Mouse (Mus musculus) neural tube, embryonic 14.5 days (tissue): ENCODE data around the gene Tcp11l1. TPM values are rescaled to one million over a fixed set of nuclear protein-coding genes. Genes with fewer than 3 reads are reported as not detected.

ENCODE experiments used
- ATAC-seq: fragments of 200-750 bp; cut with Nextera tagmentation; 2 replicates; pipeline ENCODE4 v1.8.0; 2017; ENCODE audit warnings: low read depth, mild to moderate bottlenecking, moderate TSS enrichment, moderate library complexity
- H3K27ac ChIP-seq: fragments of 300-500 bp; sonication (generic); 2 replicates; pipeline ENCODE4 v1.5.1; 2014; ENCODE audit warnings: low read depth, mild to moderate bottlenecking, control low read depth, low read length, moderate library complexity, mixed read lengths
- H3K27me3 ChIP-seq: fragments of 300-500 bp; sonication (generic); 2 replicates; pipeline ENCODE4 v1.6.1; 2014; ENCODE audit warnings: low read length; ENCODE audit not compliant: control insufficient read depth, insufficient read depth
- H3K36me3 ChIP-seq: fragments of 300-500 bp; sonication (generic); 2 replicates; pipeline ENCODE4 v1.6.1; 2014; ENCODE audit warnings: low read length, mixed read lengths; ENCODE audit not compliant: control insufficient read depth, insufficient read depth
- H3K4me1 ChIP-seq: fragments of 300-500 bp; sonication (generic); 2 replicates; pipeline ENCODE4 v1.6.1; 2014; ENCODE audit warnings: low read length; ENCODE audit not compliant: control insufficient read depth, insufficient read depth
- H3K4me2 ChIP-seq: fragments of 300-500 bp; sonication (generic); 2 replicates; pipeline ENCODE4 v1.6.1; 2014; ENCODE audit warnings: mild to moderate bottlenecking, low read depth, low read length, control low read depth
- H3K4me3 ChIP-seq: fragments of 300-500 bp; sonication (generic); 2 replicates; pipeline ENCODE4 v1.5.1; 2014; ENCODE audit warnings: low read depth, low read length, control low read depth, mixed read lengths
- H3K9ac ChIP-seq: fragments of 300-500 bp; sonication (generic); replicated peaks from 2 replicates; pipeline ENCODE4 v1.6.1; 2014; ENCODE audit warnings: low read depth, mild to moderate bottlenecking, control low read depth, low read length, mixed read lengths
- H3K9me3 ChIP-seq: fragments of 300-500 bp; sonication (generic); 2 replicates; pipeline ENCODE4 v1.6.1; 2016; ENCODE audit warnings: low read length; ENCODE audit not compliant: control insufficient read depth
- WGBS: fragments of 180-500 bp; shearing (Covaris S2); extraction: QIAGEN DNeasy Blood & Tissue Kit; methylation state at CpG from one replicate; pipeline ENCODE4 v1.1.7; 2014; 5-methylcytosine and 5-hydroxymethylcytosine counted together
- polyA plus RNA-seq: library from polyadenylated mRNA; unstranded; fragments of >200 nt; fragmentation: Nextera tagmentation; extraction: Ambion mirVana; gene quantifications from 2 replicates; pipeline ENCODE4 v1.2.1, GENCODE M21; 2014

Tcp11l1 gene
- polyA plus RNA-seq, 1 experiment from 2014 or later: 75.8 TPM

- H3K9me3 ChIP-seq: no peaks in the 10 kb centered on the region
- H3K36me3 ChIP-seq: no peaks in the 10 kb centered on the region
- no peak overlapping the region for H3K9ac ChIP-seq
- no peak overlapping the region for H3K27ac ChIP-seq
- no peak overlapping the region for H3K4me3 ChIP-seq
- 89% methylated on average over 2 of the region's 2 CpGs for WGBS
- no peaks in the 10 kb centered on the region for H3K4me1 ChIP-seq
- H3K27me3 ChIP-seq: no peaks in the 10 kb centered on the region
- ATAC-seq: no peak
- H3K4me2 ChIP-seq: no peak overlapping the region
Measured at GRCm38 (mm10) chr2:104717231-104717735, 5.3 kb upstream of the Tcp11l1 start.

- Histone ChIP-seq H3K9me3 (no peaks in the 10 kb centered on the region), H3K4me3 (no peak within 1 kb of the TSS), H3K36me3 (no peaks in the 10 kb centered on the region), H3K4me2 (no peak within 1 kb of the TSS), H3K27me3 (no peaks in the 10 kb centered on the region), H3K4me1 (no peaks in the 10 kb centered on the region), H3K27ac (no peak within 1 kb of the TSS), H3K9ac (no peak within 1 kb of the TSS)
- no peak for ATAC-seq
- 90% methylated on average over 4 of the region's 4 CpGs for WGBS
Measured at GRCm38 (mm10) chr2:104716279-104716678, 4.3 kb upstream of the Tcp11l1 start, which contains the start of gene Pin1rt1. Gene Pin1rt1, minus strand, starts transcription at chr2:104716379.

GRCm38 (mm10) chr2:104714254-104714691 lies 2.3 kb upstream of the Tcp11l1 start:
- H3K4me1 ChIP-seq: no peaks in the 10 kb centered on the region
- H3K4me3 ChIP-seq: no peak overlapping the region
- H3K27ac ChIP-seq: no peak overlapping the region
- no peaks in the 10 kb centered on the region for H3K27me3 ChIP-seq
- ATAC-seq: no peak
- WGBS: 39% methylated on average over 15 of the region's 15 CpGs
- no peaks in the 10 kb centered on the region for H3K36me3 ChIP-seq
- H3K9me3 ChIP-seq: no peaks in the 10 kb centered on the region
- H3K4me2 ChIP-seq: no peak overlapping the region
- H3K9ac ChIP-seq: no peak overlapping the region

GRCm38 (mm10) chr2:104712486-104712809 lies 479 bp upstream of the Tcp11l1 start:
- WGBS: 3% methylated on average over 7 of the region's 7 CpGs
- Histone ChIP-seq H3K27ac (peak overlapping the region; percentile 83), H3K4me1 (no peaks in the 10 kb centered on the region), H3K4me2 (peak overlapping the region; percentile 55), H3K27me3 (no peaks in the 10 kb centered on the region), H3K9me3 (no peaks in the 10 kb centered on the region), H3K9ac (peak overlapping the region; percentile 92), H3K4me3 (peak overlapping the region; percentile 67), H3K36me3 (no peaks in the 10 kb centered on the region)
- ATAC-seq: no peak

- H3K27ac ChIP-seq: no peak overlapping the region
- no peaks in the 10 kb centered on the region for H3K27me3 ChIP-seq
- 16% methylated on average over 6 of the region's 6 CpGs for WGBS
- no peaks in the 10 kb centered on the region for H3K9me3 ChIP-seq
- peak overlapping the region; percentile 55 for H3K4me2 ChIP-seq
- 0 out of 2 replicates have a peak, but pooled peaks cover 3% of the 10 kb centered on the region for H3K36me3 ChIP-seq
- H3K9ac ChIP-seq: peak overlapping the region; percentile 92; the same call in 1 of the 2 replicates
- ATAC-seq: peak; percentile 7; the same call in 1 of the 2 replicates
- no peaks in the 10 kb centered on the region for H3K4me1 ChIP-seq
- peak overlapping the region; percentile 67 for H3K4me3 ChIP-seq
Measured at GRCm38 (mm10) chr2:104710670-104711370, 1.1 kb downstream of the Tcp11l1 start.

- Histone ChIP-seq H3K4me2 (no peak overlapping the region), H3K27ac (no peak overlapping the region), H3K4me1 (no peaks in the 10 kb centered on the region), H3K36me3 (peaks cover 9% of the 10 kb centered on the region; the same call in 1 of the 2 replicates), H3K9me3 (no peaks in the 10 kb centered on the region), H3K27me3 (no peaks in the 10 kb centered on the region), H3K9ac (no peak overlapping the region), H3K4me3 (no peak overlapping the region)
- no peak for ATAC-seq
- WGBS: 56% methylated on average over 6 of the region's 6 CpGs
Measured at GRCm38 (mm10) chr2:104709786-104710337, 2.1 kb downstream of the Tcp11l1 start.

GRCm38 (mm10) chr2:104704355-104704754 lies 7.6 kb downstream of the Tcp11l1 start:
- Histone ChIP-seq H3K27me3 (no peaks in the 10 kb centered on the region), H3K9ac (no peak overlapping the region), H3K27ac (no peak overlapping the region), H3K4me2 (no peak overlapping the region), H3K4me1 (no peaks in the 10 kb centered on the region), H3K9me3 (no peaks in the 10 kb centered on the region), H3K36me3 (peaks cover 9% of the 10 kb centered on the region; the same call in 1 of the 2 replicates), H3K4me3 (no peak overlapping the region)
- WGBS: 83% methylated on average over 3 of the region's 3 CpGs
- ATAC-seq: no peak

GRCm38 (mm10) chr2:104703158-104703557 lies 8.8 kb downstream of the Tcp11l1 start:
- no peak overlapping the region for H3K4me2 ChIP-seq
- WGBS: 64% methylated on average over 3 of the region's 3 CpGs
- no peak for ATAC-seq
- no peaks in the 10 kb centered on the region for H3K9me3 ChIP-seq
- H3K4me1 ChIP-seq: no peaks in the 10 kb centered on the region
- H3K27ac ChIP-seq: no peak overlapping the region
- no peak overlapping the region for H3K4me3 ChIP-seq
- peaks cover 9% of the 10 kb centered on the region; the same call in 1 of the 2 replicates for H3K36me3 ChIP-seq
- H3K9ac ChIP-seq: no peak overlapping the region
- no peaks in the 10 kb centered on the region for H3K27me3 ChIP-seq

GRCm38 (mm10) chr2:104699659-104700058 lies 12.3 kb downstream of the Tcp11l1 start:
- no peak overlapping the region for H3K4me2 ChIP-seq
- H3K9ac ChIP-seq: no peak overlapping the region
- ATAC-seq: no peak
- no peaks in the 10 kb centered on the region for H3K9me3 ChIP-seq
- no peaks in the 10 kb centered on the region for H3K4me1 ChIP-seq
- H3K27ac ChIP-seq: no peak overlapping the region
- peaks cover 4% of the 10 kb centered on the region; the same call in 1 of the 2 replicates for H3K36me3 ChIP-seq
- no peak overlapping the region for H3K4me3 ChIP-seq
- H3K27me3 ChIP-seq: no peaks in the 10 kb centered on the region
- 88% methylated on average over 11 of the region's 11 CpGs for WGBS
